ENCODE assay signal across 7 mouse cellular contexts in genomic region chr15:79687646-79688267, GRCm38 (mm10). TPM values are rescaled to one million over a fixed set of nuclear protein-coding genes. Genes with fewer than 3 reads are reported as not detected.
DNase-seq lines count a peak whose midpoint lies in the region; ATAC-seq and TF ChIP-seq lines count a peak whose summit lies in the region.

Josd1 (minus strand) TSS chr15:79687919.

- H3K36me3 ChIP-seq in embryonic facial prominence, embryonic 12.5 days, result no peaks in the 10 kb centered on the region
- no peaks in the 10 kb centered on the region for H3K36me3 ChIP-seq in kidney, adult 2 months (ENCODE audit: control insufficient read depth, insufficient read depth, low read length)
- H3K36me3 ChIP-seq in limb, embryonic 12.5 days, result no peaks in the 10 kb centered on the region
- H3K36me3 ChIP-seq in midbrain, embryonic 15.5 days (replicated peaks), result 0 out of 2 replicates have a peak, but pooled peaks cover 2% of the 10 kb centered on the region
- no peaks in the 10 kb centered on the region for H3K36me3 ChIP-seq in spleen, adult 2 months (ENCODE audit: control insufficient read depth, insufficient read depth, low read length)

- H3K4me3 ChIP-seq in embryonic facial prominence, embryonic 12.5 days, result peak within 1 kb of the TSS; percentile 77
- peak within 1 kb of the TSS; percentile 92 for H3K4me3 ChIP-seq in kidney, adult 2 months (ENCODE audit: insufficient read depth, low read depth, low read length)
- H3K4me3 ChIP-seq in limb, embryonic 12.5 days (replicated peaks), result peak within 1 kb of the TSS; percentile 88
- H3K4me3 ChIP-seq in midbrain, embryonic 15.5 days, result peak within 1 kb of the TSS; percentile 81
- peak within 1 kb of the TSS; percentile 95 for H3K4me3 ChIP-seq in spleen, adult 2 months (ENCODE audit: extremely low read depth, insufficient read depth, insufficient read length)

- WGBS in embryonic facial prominence, embryonic 12.5 days, result under 1% methylated on average over 63 of the region's 72 CpGs
- under 1% methylated on average over 67 of the region's 72 CpGs for WGBS in kidney, adult 2 months
- WGBS in limb, embryonic 12.5 days, result under 1% methylated on average over 72 of the region's 72 CpGs
- WGBS in midbrain, embryonic 15.5 days, result under 1% methylated on average over 68 of the region's 72 CpGs
- under 1% methylated on average over 69 of the region's 72 CpGs for WGBS in spleen, adult 2 months

- peak; percentile 93 for TF ChIP-seq POLR2A in kidney, adult 2 months (IDR thresholded peaks at IDR 0.05; ENCODE audit: low read depth, low read length)
- peak; percentile 67 for TF ChIP-seq POLR2A in spleen, adult 2 months (IDR thresholded peaks at IDR 0.05; ENCODE audit: low read depth, low read length)

- DNase-seq in adrenal gland, postnatal 25 days, result peak; percentile 98
- DNase-seq in heart, adult 18-20 months, result peak; percentile 97 to 99
- peak; percentile 98 for DNase-seq in kidney, adult 2 months
- DNase-seq in spleen, adult 2 months (ENCODE audit: low read depth in 1 of 2, low spot score in 2 of 2), result peak; percentile 89 to 94

- peak; percentile 37 for ATAC-seq in embryonic facial prominence, embryonic 12.5 days (ENCODE audit: insufficient number of reproducible peaks, insufficient read depth, low FRiP score, low TSS enrichment)
- ATAC-seq in limb, embryonic 12.5 days (ENCODE audit: insufficient number of reproducible peaks, insufficient read depth, low FRiP score, low TSS enrichment, low read depth), result peak; percentile 60
- peak; percentile 55 for ATAC-seq in midbrain, embryonic 15.5 days (replicated peaks)

- no peaks in the 10 kb centered on the region for H3K9me3 ChIP-seq in embryonic facial prominence, embryonic 12.5 days
- no peaks in the 10 kb centered on the region for H3K9me3 ChIP-seq in limb, embryonic 12.5 days
- no peaks in the 10 kb centered on the region for H3K9me3 ChIP-seq in midbrain, embryonic 15.5 days

- no peak for TF ChIP-seq CTCF in kidney, adult 2 months (conservative IDR thresholded peaks at IDR 0.05; ENCODE audit: insufficient read depth, insufficient read length, low read depth, low read length)
- no peak for TF ChIP-seq CTCF in spleen, adult 2 months (IDR thresholded peaks at IDR 0.05; ENCODE audit: extremely low read depth, insufficient read depth, insufficient read length, insufficient replicate concordance)

- peak within 1 kb of the TSS; percentile 78 for H3K4me2 ChIP-seq in embryonic facial prominence, embryonic 12.5 days (replicated peaks)
- peak within 1 kb of the TSS; percentile 80 for H3K4me2 ChIP-seq in limb, embryonic 12.5 days
- H3K4me2 ChIP-seq in midbrain, embryonic 15.5 days, result peak within 1 kb of the TSS; percentile 83

- H3K27ac ChIP-seq in embryonic facial prominence, embryonic 12.5 days, result peak within 1 kb of the TSS; percentile 97
- H3K27ac ChIP-seq in kidney, adult 2 months (ENCODE audit: insufficient read depth, low read depth, low read length), result peak within 1 kb of the TSS; percentile 99
- peak within 1 kb of the TSS; percentile 97 for H3K27ac ChIP-seq in limb, embryonic 12.5 days
- H3K27ac ChIP-seq in midbrain, embryonic 15.5 days, result peak within 1 kb of the TSS; percentile 96
- H3K27ac ChIP-seq in spleen, adult 2 months (ENCODE audit: insufficient read depth, low read length), result peak within 1 kb of the TSS; percentile 99

- H3K27me3 ChIP-seq in embryonic facial prominence, embryonic 12.5 days, result no peaks in the 10 kb centered on the region
- H3K27me3 ChIP-seq in kidney, adult 2 months (replicated peaks; ENCODE audit: control insufficient read depth, insufficient read depth, low read length), result no peaks in the 10 kb centered on the region
- no peaks in the 10 kb centered on the region for H3K27me3 ChIP-seq in limb, embryonic 12.5 days
- H3K27me3 ChIP-seq in midbrain, embryonic 15.5 days (replicated peaks), result no peaks in the 10 kb centered on the region
- no peaks in the 10 kb centered on the region for H3K27me3 ChIP-seq in spleen, adult 2 months (ENCODE audit: control insufficient read depth, insufficient read depth, low read length)

- peak within 1 kb of the TSS; percentile 89 for H3K9ac ChIP-seq in embryonic facial prominence, embryonic 12.5 days
- peak within 1 kb of the TSS; percentile 93 for H3K9ac ChIP-seq in limb, embryonic 12.5 days (replicated peaks)
- peak within 1 kb of the TSS; percentile 84 for H3K9ac ChIP-seq in midbrain, embryonic 15.5 days

- H3K4me1 ChIP-seq in embryonic facial prominence, embryonic 12.5 days, result peaks cover 60% of the 10 kb centered on the region
- H3K4me1 ChIP-seq in kidney, adult 2 months (ENCODE audit: control insufficient read depth, insufficient read depth, low read length), result peaks cover 40% of the 10 kb centered on the region
- H3K4me1 ChIP-seq in limb, embryonic 12.5 days (replicated peaks), result peaks cover 59% of the 10 kb centered on the region
- peaks cover 66% of the 10 kb centered on the region for H3K4me1 ChIP-seq in midbrain, embryonic 15.5 days
- peaks cover 21% of the 10 kb centered on the region; the same call in 1 of the 2 replicates for H3K4me1 ChIP-seq in spleen, adult 2 months (ENCODE audit: control insufficient read depth, insufficient read depth, insufficient read length)

RNA-seq across cellular contexts. Expression of gene Josd1, which starts in this region (rescaled TPM):
- 26.8 and 27.9 TPM in 2 replicates for total RNA-seq in adrenal gland, postnatal 25 days (2021)
- 30.1 and 32.7 TPM in 2 replicates for polyA plus RNA-seq in embryonic facial prominence, embryonic 12.5 days (2016; fragmentation: Nextera tagmentation; extraction: Ambion mirVana)
- total RNA-seq in heart, adult 18-20 months (2021), result 10 to 100 TPM; 23.4 to 26.2 TPM
- polyA plus RNA-seq in kidney, adult 2 months (2012; rRNA removed), result 19.5 and 19.9 TPM in 2 replicates
- 33.0 and 36.1 TPM in 2 replicates for polyA plus RNA-seq in limb, embryonic 12.5 days (2016; fragmentation: Nextera tagmentation; extraction: Ambion mirVana)
- 22.8 and 24.0 TPM in 2 replicates for polyA plus RNA-seq in midbrain, embryonic 15.5 days (2015; fragmentation: Nextera tagmentation; extraction: Ambion mirVana)
- polyA plus RNA-seq in spleen, adult 2 months (2012; rRNA removed), result 11.5 and 16.3 TPM in 2 replicates

Comparison
In these comparisons a context has a peak if more than half of its experiments do, and no peak if none do; other contexts are left out.
1. Peak in every context shown above with its lines: DNase-seq, ATAC-seq, H3K4me3 ChIP-seq and H3K27ac ChIP-seq.